Mouse (Mus musculus) neural tube, embryonic 10.5 days (tissue): ENCODE measurements around the gene Med26.

Experiments used
- DNase-seq: peaks from one replicate; pipeline ENCODE4 v3.0.0-alpha.2; 2017; ENCODE audit warnings: low spot score; ENCODE audit errors: extremely low spot score

The Med26 gene

DNA sequence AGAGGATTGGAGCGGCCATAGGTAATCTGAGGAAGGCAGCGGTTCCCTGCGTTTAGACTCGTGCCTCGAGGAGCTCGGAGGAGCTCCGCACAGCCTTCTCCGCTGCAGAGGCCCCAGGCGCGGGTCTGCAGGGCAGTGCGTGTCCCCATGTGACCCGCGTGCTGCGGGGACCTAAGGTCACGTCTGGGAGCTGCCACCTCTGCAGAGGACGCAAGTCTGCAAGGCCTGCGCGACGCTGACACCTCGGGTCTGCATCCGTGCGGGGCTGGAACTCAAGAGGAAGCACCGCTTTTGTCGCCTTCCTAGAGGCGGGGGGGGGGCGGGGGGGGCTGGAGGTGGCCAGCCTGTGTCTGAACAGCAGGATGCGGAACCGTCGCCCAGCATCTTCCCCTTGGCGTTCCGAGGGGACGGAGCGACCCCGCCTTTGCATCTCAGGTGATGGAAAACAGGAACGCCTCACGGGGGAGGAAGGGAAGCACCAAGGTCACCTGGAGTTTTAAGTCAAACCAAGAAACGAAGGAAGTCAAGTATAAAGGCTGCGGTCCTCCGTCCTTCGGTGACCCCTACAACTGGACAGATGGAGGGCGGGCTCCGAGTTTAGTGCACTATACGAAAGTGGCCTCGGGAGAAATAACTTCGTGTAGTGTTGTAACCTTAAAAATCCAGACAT, 709 bp upstream of the Med26 start:
- DNase-seq = no peak

DNA sequence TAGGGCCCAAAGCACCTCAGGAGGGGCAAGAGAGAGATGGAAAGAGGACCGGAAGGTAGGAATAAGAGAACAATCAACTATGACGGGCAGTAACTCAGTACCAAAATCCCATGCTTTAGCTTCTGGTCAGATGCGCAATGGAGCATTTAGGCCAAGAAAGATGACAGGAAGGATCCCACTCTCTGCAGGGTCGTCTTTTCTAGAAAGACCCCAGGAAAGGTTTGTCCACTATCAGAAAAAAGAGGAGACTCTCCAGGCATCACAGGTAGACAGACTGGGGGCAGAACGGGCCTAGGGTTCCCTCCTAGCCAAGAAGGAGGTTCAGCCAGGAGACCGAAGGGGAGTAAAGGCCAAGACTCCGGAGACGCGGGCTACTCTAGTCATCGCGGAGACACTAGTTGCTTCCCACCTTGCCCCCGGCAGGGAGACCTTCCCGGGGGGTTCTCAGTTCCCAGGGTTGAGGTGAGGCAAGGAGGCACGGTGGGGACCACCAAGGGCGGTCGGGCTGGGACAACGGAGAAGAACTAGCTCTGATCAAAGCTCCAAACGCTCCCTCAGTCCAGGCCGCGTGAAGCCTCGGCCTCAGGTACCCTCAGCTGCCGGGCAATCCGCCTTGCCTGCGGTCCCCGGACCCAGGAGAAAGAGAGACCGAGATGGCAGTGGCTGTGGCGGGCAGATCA, 808 bp downstream of the Med26 start:
- DNase-seq = peak; percentile 55

DNA sequence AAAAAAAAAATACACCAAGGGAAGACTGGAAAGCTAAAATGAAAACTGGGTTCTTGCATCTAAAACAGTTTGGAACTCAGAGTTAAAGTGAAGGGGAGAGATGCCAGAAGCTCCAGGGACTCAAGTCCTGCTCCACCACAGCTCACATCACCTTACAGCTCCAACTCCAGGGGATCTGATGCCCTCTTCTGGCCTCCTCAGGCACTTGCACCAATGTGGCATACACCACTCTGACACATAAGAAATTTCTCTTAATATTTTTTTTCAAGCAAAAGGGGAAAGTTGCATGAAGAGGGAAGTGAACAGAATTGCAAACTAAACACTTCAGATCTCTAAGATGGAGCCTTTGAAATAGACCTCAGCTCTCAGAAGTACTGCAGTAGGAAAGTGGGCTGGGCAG, 8.8 kb downstream of the Med26 start:
- DNase-seq = no peak

DNA sequence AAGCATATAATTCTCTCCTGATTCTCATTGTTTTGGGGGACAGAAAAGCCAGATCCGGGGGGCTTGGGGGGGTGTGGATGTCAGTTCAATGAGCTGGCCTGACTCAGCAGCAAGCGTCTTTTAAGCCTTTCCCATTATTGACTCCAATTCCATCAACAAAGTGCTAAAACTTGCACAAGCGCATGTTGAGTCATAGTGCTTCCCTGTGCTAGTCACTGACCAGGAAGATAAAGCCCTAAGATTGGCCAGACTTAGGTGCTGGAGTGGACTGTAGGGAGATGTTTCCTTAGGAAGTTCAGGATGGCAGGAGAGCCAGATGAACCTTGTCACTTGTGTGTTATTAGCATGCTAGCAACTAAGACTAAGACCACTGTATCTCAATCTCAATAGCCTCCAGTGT, 13.2 kb downstream of the Med26 start:
- no peak for DNase-seq

DNA sequence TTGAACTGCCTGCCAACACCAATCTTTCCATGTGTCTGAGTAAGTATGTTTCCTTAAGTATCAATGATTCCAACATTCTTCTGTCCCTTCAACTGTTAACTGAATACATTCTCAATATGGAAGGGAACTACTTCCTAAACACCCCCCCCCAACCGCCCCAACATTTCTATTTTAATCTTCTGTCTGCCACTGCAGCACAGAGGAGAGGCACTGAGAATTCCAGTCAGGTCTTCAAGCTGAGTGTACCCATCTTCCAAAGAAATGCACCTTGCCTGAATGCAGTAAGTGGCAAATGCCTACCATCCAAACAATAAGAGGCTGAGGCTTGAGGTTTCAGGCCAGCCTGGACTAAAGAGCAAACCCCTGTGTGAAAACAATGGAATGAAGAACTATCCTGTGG, 16.0 kb downstream of the Med26 start:
- DNase-seq = no peak

DNA sequence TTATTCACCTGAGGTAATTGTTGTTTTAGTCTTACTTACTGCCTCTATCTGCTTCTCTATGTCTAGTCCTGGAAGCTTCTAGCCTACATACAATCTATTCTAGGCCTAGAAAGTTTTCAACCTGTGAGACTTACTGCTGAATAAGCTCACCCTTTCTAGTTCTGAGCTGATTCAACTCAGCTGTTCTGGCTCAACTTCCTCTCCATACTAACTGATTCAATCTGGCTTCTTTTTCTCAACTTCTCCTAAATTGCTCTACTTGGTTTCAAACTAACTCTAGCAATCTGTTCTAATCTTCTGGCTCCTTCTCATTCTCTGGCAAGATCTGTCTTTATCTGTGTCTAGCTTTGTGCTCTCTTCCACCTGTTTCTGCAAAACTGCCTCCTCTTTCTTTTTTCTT, 26.2 kb downstream of the Med26 start:
- no peak for DNase-seq

DNA sequence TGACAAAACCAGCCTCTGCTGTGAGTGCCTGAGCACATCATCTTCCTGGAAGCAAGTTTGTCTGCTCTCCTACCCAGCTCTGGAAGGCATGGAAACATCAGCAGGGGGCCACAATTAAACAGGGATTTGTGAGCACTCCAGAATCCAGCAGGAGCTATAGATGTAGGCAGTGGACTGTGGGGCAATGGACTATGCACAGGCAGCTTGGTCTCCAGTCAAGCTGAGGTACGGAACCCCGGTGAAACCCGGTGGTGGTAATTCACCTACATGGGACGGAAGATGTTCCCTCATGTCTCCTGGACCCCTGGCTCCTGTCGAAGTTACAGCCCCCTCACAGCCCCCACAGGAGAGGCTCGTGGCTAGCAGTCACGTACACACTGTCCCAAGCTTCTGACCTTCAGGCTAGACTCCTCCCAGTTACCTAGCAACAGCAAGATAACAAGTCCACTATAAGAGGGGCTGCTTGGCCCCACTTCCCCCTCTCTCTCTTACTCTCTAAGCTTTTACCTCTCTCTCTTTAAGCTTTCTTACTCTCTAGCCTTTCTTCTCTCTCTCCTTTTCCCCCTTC, 30.6 kb downstream of the Med26 start:
- DNase-seq = no peak

DNA sequence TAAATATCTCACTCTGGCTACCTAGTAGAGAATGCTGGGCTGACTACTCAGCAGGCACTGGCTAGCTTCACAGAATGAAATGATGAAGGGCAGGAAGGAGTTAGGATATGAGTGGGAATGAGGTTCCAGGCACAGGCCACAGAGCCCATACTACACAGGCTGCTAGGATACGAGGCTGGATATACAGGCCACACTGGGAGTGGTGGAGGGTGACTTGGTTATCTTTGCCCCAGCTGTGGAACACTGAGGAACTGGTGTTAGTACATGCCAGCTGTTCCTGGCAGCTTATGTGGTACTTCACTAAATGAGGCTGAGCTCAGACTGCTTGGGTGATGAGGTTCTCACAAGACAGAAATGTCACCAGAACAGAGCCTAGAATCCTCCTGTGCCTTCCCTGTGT, 34.9 kb downstream of the Med26 start:
- no peak for DNase-seq

DNA sequence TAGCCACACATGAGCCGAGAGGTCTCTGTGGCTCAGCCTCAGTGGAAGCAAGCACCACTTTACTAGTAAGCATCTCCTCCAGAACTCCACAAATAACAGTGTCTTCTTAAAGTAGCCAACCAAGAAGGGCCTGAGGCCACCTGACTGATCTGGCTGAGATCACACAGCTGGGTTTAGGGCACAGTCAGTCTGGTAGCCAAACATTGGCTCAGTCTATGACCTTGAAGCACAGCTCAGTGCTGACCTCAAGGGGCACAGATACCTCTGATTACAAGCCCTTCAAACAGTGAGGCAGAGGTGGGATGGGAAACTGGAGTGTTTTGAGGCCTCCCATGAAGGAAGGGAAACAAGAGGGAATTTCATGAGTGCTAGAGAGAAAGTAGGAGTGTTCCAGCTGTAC, 35.4 kb downstream of the Med26 start:
- no peak for DNase-seq

DNA sequence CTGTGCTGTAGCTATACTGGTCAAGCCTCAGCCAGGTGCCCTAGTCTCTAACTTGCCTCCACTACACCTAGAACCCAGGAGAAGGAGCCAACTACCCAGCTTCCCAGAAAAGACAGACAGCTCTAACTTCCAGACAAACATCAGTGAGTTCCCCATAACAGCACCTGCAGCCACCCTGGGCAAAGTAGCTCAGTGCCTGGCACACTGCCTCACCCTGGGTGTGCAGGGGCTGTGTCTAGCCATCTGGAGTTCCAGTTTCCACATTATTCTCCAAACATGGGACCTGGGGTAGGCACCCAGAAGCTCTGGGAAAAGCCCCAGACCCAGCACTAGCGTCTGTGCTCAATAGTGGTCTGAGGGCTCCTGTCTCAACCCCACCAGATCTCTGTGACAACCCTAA, 40.6 kb downstream of the Med26 start:
- DNase-seq = no peak

DNA sequence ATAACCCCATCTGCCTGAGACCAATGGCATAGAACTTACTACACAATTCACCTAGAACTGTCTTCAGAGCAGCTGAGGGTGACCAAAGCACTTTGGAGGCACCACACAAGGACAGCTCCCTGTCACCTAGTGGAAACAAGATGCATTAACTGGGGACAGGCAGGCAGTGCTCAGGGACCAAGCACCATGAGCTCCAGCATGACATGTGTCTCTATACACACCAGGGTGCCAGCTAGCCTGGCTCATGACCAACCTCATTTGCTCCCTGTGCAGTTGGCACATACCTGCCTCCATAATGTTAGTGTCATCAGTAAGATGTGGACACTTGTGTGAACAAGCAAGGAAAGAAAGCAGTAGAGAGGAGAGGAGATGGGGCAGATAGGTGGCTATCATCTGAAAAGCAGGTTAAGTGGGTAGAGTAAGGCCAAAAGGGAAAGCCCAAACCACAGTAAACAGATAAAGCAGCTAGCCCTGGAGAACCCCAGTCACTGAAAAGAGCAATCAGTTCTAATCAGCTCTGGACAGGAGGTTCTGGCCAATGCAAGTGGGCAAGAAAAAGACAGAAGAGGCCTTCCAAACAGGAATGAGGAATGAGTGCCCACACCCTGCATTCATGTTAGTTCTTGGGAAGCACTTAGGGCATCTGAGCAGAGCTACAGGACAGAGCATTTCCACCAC, 43.3 kb downstream of the Med26 start:
- no peak for DNase-seq

DNA sequence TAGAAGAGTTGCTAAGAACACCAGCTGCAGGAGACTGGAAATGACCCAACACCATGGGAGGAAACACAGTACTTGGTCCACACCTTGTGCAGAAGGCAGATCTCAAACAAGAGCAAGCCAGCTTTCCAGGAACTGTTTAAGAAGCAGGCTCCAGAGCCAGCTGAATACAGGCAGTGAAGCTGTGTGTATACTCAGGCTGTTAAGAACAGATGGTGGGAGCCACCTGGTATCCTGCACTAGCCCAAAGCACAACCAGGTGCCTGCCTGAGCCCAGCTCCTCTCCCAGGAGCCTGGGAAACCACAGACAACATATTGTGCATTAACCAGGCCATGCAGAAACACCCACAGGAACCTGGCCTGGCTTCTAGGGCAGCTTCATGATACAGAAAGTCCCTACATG, 43.9 kb downstream of the Med26 start:
- no peak for DNase-seq

DNA sequence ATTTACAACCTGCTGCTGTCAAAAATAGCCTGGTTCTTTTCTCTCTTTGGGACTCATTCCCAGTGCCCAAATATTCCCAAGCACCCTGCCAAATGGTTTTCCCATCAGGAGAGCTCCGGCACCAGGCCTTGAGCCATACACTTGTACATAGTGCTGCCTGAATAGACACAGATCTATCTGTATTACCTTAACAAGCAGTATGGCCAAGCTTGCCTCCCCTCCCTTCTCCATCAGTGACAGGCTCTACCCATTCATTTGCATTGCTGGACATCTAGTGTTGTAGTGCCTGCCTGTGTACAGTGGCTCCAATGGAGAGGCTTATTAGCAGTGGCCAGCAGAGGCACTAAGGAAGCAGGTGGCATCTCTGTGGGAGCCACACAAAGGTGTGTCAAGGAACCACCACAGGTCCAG, 47.5 kb downstream of the Med26 start:
- DNase-seq = no peak

DNA sequence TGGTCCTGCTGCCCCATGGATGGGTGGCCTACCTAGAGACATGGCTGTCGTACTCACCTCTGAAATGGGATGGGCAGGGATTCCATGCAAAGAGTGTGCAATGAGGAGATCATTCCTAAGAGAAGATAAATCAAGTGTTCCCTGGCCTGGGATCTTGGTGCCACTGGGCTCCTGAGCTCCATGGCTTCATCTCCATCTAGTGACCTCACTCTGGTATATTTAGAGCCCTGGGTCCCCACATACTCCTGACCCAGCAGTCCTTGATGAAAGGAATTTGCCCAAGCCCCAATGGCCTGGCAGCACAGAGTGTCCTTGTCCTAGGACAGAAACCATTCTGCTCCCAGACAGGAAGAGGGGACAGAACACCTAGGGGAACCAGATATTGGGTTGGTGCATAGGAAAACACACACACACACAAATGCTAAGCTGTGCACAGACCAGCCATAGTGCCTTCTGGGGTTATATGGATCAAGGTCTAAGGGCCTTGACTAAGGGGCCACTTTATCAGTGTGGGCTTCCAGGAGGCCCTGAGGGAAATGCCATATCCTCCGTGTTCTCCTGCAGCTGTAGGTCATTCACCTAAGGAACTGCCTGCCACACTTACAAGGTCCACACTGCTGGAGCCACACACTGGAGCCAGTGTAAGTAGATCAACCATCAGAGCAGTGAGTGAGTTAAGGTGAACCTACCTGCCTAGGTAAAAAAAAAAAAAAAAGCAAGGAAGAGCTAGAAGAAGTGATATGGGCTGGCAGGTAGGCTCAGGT, 48.4 kb downstream of the Med26 start:
- DNase-seq = no peak

DNA sequence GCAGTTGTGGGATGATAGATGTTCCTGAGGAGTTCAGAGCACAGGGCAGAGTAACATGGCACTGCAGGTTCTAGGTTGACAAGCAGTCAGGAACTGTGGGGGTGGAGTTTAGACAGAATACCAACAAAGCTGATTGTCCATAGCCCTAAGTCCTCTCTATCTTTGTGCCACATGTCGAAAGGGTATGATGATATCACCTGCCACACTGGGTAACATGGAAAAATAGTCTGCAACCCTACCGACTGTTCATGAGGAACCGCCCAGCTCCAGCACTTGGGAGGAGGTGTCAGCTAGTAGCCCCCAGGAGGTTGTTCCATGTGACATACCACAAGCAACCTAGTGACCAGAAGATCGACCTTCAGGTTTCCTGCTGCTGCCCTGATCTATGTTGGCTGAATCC, 49.5 kb downstream of the Med26 start:
- DNase-seq = no peak

DNA sequence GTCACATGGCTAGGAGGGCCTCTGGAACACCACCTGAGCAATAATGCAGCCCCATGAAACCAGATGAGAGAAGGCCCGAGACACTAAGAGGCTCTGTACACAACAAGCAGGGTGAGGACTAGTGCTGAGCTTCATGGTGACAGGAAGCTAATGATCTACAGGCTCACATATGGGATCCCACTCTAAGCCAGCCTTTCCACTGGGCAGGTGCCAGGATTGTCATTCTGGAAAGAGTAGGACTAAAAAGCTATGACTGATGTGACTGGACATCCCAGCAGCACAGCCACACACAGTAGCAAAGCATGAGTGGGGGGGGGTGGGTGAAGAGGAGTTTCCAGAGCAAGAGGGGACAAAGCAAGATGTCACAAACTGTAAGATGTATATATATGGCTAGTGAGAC, 50.2 kb downstream of the Med26 start:
- DNase-seq = no peak

DNA sequence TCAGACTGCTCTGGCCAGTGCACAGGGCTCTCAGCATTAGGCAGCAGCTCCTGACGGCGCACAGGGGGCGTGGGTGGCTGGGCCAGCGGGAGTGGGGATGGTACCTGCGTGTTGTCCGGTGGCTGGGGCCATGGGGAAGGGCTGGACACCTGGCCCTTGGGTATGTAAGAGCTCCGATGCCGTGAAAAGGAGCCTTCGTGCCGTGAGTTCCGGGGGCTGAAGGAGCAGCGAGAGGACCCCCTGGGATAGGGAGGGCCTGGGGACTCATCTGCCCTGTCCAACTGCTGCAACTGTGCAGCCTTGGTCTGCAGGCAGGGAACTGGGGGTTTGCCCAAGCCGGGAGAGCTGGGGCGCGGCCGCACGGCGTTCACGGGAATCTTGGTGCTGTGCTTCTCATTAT, 51.9 kb downstream of the Med26 start:
- DNase-seq = no peak

DNA sequence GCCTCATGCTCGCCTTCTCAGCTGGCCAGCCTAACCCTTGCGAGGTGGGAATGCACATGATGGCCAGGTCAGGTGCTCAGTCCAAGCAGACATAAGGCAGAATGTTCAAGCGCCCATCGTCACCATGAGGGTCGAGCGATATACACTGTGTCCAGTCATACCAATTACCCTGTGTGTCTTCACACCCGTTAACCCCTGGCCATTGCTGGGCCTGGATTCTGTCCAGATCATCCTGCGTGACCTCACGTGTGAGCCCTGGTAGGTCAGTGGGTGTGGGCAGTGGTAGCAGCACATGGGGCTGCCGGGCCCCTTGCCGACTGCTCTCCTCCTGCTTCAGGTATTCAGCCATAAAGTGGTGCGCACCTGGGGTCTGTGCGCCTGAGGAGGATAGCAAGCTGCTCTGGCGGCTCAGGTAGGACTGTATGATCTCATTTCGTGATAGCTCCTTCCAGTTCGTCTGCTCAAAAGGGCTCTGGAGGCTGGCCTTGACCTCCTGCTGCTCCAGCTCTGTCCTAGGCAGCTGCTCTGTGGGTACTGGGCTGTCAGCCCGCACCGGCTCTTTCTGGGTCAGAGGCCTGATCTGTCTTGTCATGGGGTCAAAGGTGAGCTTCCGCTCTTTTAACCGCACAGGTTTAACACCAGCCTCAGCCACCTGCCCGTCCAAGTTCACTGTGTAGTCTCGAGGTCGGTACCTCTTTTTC, 52.5 kb downstream of the Med26 start:
- DNase-seq = no peak

DNA sequence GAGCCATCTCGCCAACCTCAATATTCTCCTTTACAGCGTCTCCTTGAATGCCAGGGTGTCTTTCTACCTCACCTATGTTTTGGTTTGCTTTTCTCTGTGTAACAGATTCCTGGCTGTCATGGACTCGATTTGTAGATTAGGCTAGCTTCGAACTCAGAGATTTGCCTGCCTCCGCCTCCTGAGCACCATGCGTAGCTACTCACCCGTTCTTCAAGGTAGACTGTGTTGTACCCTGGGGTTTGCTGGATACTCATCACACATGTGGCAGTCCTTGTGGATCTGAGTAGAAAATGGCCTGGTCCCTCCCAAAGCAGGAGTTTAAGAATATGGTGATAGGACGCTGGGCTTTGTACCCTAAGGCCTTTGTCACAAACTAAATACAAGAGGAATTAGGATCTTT, 54.7 kb downstream of the Med26 start:
- DNase-seq = no peak

DNA sequence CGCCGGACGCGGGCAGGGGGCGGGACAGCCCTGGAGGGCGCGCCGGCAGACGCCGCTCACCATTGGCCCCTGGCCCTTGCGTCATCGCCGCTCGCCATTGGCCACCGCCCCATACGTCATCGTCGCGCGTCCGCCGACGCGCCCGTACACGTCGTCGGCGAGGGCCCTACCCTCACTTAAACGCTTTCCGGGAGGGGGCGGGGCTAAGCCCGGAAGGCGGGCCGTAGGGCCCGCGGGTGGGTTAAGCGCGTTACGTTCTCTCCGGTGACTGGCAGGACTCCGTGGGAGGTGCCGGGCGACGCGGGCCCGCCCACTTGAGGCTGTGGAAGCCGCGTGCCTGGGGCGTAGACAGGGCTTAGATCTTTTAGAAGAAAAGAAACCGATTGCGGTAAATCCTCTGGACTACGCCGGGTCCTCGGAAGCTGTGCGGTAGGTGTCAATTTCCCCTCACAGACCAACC, 55.4 kb downstream of the Med26 start:
- peak; percentile 99 for DNase-seq
